Mouse (Mus musculus) stomach, embryonic 16.5 days (tissue): ENCODE measurements around the gene Pygm. TPM values are rescaled to one million over a fixed set of nuclear protein-coding genes. Genes with fewer than 3 reads are reported as not detected.

ENCODE experiments used
- ATAC-seq: fragments of 200-750 bp; cut with Nextera tagmentation; 2 replicates; pipeline ENCODE4 v1.8.0; 2017; ENCODE audit warnings: moderate number of reproducible peaks, moderate TSS enrichment; ENCODE audit not compliant: insufficient read depth, low FRiP score
- H3K27ac ChIP-seq: fragments of 300-500 bp; sonication (generic); 2 replicates; pipeline ENCODE4 v1.5.1; 2014; ENCODE audit warnings: low read length
- H3K27me3 ChIP-seq: fragments of 300-500 bp; sonication (generic); 2 replicates; pipeline ENCODE4 v1.6.1; 2014; ENCODE audit warnings: low read length, control low read depth, mixed read lengths; ENCODE audit not compliant: control insufficient read depth, insufficient read depth
- H3K36me3 ChIP-seq: fragments of 300-500 bp; sonication (generic); 2 replicates; pipeline ENCODE4 v1.6.1; 2014; ENCODE audit warnings: low read length; ENCODE audit not compliant: control insufficient read depth, insufficient read depth
- H3K4me1 ChIP-seq: fragments of 300-500 bp; sonication (generic); 2 replicates; pipeline ENCODE4 v1.6.1; 2014; ENCODE audit warnings: low read length, control low read depth, mixed read lengths; ENCODE audit not compliant: control insufficient read depth, insufficient read depth
- H3K4me2 ChIP-seq: fragments of 300-500 bp; sonication (generic); 2 replicates; pipeline ENCODE4 v1.6.1; 2014; ENCODE audit warnings: low read depth, low read length, mixed read lengths
- H3K4me3 ChIP-seq: fragments of 300-500 bp; sonication (generic); replicated peaks from 2 replicates; pipeline ENCODE4 v1.5.1; 2014; ENCODE audit warnings: mild to moderate bottlenecking, low read length
- H3K9ac ChIP-seq: fragments of 300-500 bp; sonication (generic); 2 replicates; pipeline ENCODE4 v1.6.1; 2014; ENCODE audit warnings: low read length
- H3K9me3 ChIP-seq: fragments of 300-500 bp; sonication (generic); replicated peaks from 2 replicates; pipeline ENCODE4 v1.6.1; 2016; ENCODE audit warnings: low read length, control low read depth; ENCODE audit not compliant: control insufficient read depth
- WGBS: fragments of 180-500 bp; shearing (Covaris S2); extraction: QIAGEN DNeasy Blood & Tissue Kit; methylation state at CpG from one replicate; pipeline ENCODE4 v1.1.7; 2014; 5-methylcytosine and 5-hydroxymethylcytosine counted together
- polyA plus RNA-seq: library from polyadenylated mRNA; unstranded; fragments of >200 nt; fragmentation: Nextera tagmentation; extraction: Ambion mirVana; gene quantifications from 2 replicates; pipeline ENCODE4 v1.2.1, GENCODE M21; 2015

Pygm gene
- polyA plus RNA-seq: 17.7 and 55.0 TPM in 2 replicates

DNA sequence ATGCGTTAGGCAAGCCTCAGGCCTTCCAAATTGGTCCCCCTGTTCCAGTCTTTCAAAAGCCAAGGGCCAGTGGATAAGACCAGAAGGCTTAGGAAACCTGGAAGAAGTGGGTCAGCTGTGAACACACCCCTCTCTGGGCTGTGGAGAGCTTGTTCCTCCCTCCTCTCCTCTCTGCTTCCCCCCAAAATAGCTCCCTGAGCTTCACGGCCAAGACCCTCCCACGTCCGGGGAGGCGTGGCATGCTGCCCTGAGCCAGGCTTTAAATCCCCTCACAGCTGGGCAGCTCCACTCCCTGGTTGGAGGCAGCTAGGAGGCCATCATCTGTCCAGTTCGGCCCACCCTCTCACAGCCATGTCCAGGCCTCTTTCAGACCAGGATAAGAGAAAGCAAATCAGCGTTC lies at the start of gene Pygm:
Pygm (plus strand) TSS at position 272 of the 400 bp plus-strand sequence.
- ATAC-seq: peak; percentile 86
- peak within 1 kb of the TSS; percentile 36 for H3K27ac ChIP-seq
- WGBS: 14% methylated on average over 7 of the region's 7 CpGs
- no peaks in the 10 kb centered on the region for H3K36me3 ChIP-seq
- H3K9ac ChIP-seq: peak within 1 kb of the TSS; percentile 58
- peak within 1 kb of the TSS; percentile 46 for H3K4me2 ChIP-seq
- no peaks in the 10 kb centered on the region for H3K27me3 ChIP-seq
- peak within 1 kb of the TSS; percentile 19 for H3K4me3 ChIP-seq
- peaks cover 19% of the 10 kb centered on the region for H3K4me1 ChIP-seq
- no peaks in the 10 kb centered on the region for H3K9me3 ChIP-seq

- Histone ChIP-seq H3K4me2 (peak within 1 kb of the TSS; percentile 92), H3K9ac (peak within 1 kb of the TSS; percentile 84), H3K27me3 (no peaks in the 10 kb centered on the region), H3K4me1 (peaks cover 24% of the 10 kb centered on the region), H3K4me3 (peak within 1 kb of the TSS; percentile 71), H3K36me3 (peaks cover 9% of the 10 kb centered on the region; the same call in 1 of the 2 replicates), H3K9me3 (no peaks in the 10 kb centered on the region), H3K27ac (peak within 1 kb of the TSS; percentile 80)
- 0% methylated on average over 41 of the region's 43 CpGs for WGBS
- peak; percentile 94 for ATAC-seq
Observed at GRCm38 (mm10) chr19:6334673-6335457, 49.3 kb upstream of the Pygm start, which contains the start of gene Men1. Men1 (plus strand) TSS chr19:6334979.

GRCm38 (mm10) chr19:6335458-6335827 lies 48.8 kb upstream of the Pygm start:
- Histone ChIP-seq H3K9ac (peak overlapping the region; percentile 84), H3K36me3 (peaks cover 9% of the 10 kb centered on the region; the same call in 1 of the 2 replicates), H3K9me3 (no peaks in the 10 kb centered on the region), H3K27me3 (no peaks in the 10 kb centered on the region), H3K4me3 (peak overlapping the region; percentile 71), H3K4me2 (peak overlapping the region; percentile 92), H3K27ac (peak overlapping the region; percentile 70), H3K4me1 (peaks cover 24% of the 10 kb centered on the region)
- under 1% methylated on average over 25 of the region's 25 CpGs for WGBS
- ATAC-seq: no peak

- Histone ChIP-seq H3K9ac (0 out of 2 replicates have a peak overlapping the region, but pooled peaks have one; percentile 20), H3K9me3 (no peaks in the 10 kb centered on the region), H3K4me2 (peak overlapping the region; percentile 92), H3K4me1 (peaks cover 29% of the 10 kb centered on the region), H3K27me3 (no peaks in the 10 kb centered on the region), H3K27ac (no peak overlapping the region), H3K36me3 (peaks cover 9% of the 10 kb centered on the region; the same call in 1 of the 2 replicates), H3K4me3 (no peak overlapping the region)
- WGBS: 90% methylated on average over 10 of the region's 10 CpGs
- ATAC-seq: no peak
Observed at GRCm38 (mm10) chr19:6336920-6337319, 47.3 kb upstream of the Pygm start.

GRCm38 (mm10) chr19:6338171-6338570 lies 46.0 kb upstream of the Pygm start:
- 92% methylated on average over 7 of the region's 7 CpGs for WGBS
- no peaks in the 10 kb centered on the region for H3K9me3 ChIP-seq
- H3K36me3 ChIP-seq: peaks cover 10% of the 10 kb centered on the region; the same call in 1 of the 2 replicates
- H3K4me1 ChIP-seq: peaks cover 30% of the 10 kb centered on the region
- no peak overlapping the region for H3K4me3 ChIP-seq
- no peak overlapping the region for H3K9ac ChIP-seq
- H3K27me3 ChIP-seq: no peaks in the 10 kb centered on the region
- H3K27ac ChIP-seq: no peak overlapping the region
- no peak for ATAC-seq
- H3K4me2 ChIP-seq: no peak overlapping the region

GRCm38 (mm10) chr19:6338716-6339115 lies 45.5 kb upstream of the Pygm start:
- no peak for ATAC-seq
- Histone ChIP-seq H3K4me3 (no peak overlapping the region), H3K36me3 (peaks cover 13% of the 10 kb centered on the region; the same call in 1 of the 2 replicates), H3K27me3 (no peaks in the 10 kb centered on the region), H3K9ac (no peak overlapping the region), H3K27ac (no peak overlapping the region), H3K4me2 (no peak overlapping the region), H3K4me1 (peaks cover 30% of the 10 kb centered on the region), H3K9me3 (no peaks in the 10 kb centered on the region)
- 89% methylated on average over 11 of the region's 11 CpGs for WGBS

- Histone ChIP-seq H3K4me2 (no peak overlapping the region), H3K4me1 (peaks cover 27% of the 10 kb centered on the region), H3K9ac (no peak overlapping the region), H3K27ac (no peak overlapping the region), H3K4me3 (no peak overlapping the region), H3K9me3 (no peaks in the 10 kb centered on the region), H3K36me3 (peaks cover 13% of the 10 kb centered on the region; the same call in 1 of the 2 replicates), H3K27me3 (no peaks in the 10 kb centered on the region)
- ATAC-seq: no peak
- WGBS: 92% methylated on average over 6 of the region's 6 CpGs
Observed at GRCm38 (mm10) chr19:6339191-6339590, 45.0 kb upstream of the Pygm start.

DNA sequence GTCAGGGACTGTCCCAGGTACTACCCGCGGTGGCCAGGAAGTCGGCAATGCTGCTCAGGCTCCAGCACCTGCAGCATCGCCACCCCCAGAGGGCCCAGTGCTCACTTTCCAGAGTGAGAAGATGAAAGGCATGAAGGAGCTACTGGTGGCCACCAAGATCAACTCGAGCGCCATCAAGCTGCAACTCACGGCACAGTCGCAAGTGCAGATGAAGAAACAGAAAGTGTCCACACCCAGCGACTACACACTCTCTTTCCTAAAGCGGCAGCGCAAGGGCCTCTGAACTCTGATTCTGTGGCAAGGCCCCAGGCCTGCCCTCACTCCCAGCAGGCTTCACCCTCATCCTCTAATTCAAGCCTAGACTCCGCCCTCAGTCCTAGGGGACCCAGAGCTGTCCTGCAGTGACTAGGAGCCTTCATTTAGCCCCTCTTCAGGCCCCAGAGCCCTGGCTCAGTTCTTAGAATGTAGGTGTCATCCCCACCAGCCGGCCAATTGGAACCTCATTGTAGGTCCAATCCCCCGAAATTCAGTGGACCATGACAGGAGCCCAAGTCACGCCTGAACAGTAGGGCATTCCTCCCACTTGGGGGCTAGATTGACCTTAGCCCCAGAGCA lies 44.2 kb upstream of the Pygm start:
- H3K27me3 ChIP-seq: no peaks in the 10 kb centered on the region
- H3K27ac ChIP-seq: peak overlapping the region; percentile 34; the same call in 1 of the 2 replicates
- H3K4me3 ChIP-seq: no peak overlapping the region
- WGBS: 67% methylated on average over 15 of the region's 15 CpGs
- no peak overlapping the region for H3K9ac ChIP-seq
- no peaks in the 10 kb centered on the region for H3K9me3 ChIP-seq
- peaks cover 25% of the 10 kb centered on the region for H3K4me1 ChIP-seq
- peaks cover 13% of the 10 kb centered on the region; the same call in 1 of the 2 replicates for H3K36me3 ChIP-seq
- H3K4me2 ChIP-seq: peak overlapping the region; percentile 87; the same call in 1 of the 2 replicates
- 0 out of 2 replicates have a peak, but pooled peaks have one; percentile 3 for ATAC-seq
